Mouse (Mus musculus) G1E (cell line): ENCODE data around the gene Ccdc170. TPM values are rescaled to one million over a fixed set of nuclear protein-coding genes. Genes with fewer than 3 reads are reported as not detected.
A peak's percentile ranks its signal among the peaks of the same experiment; 100 is the strongest.

Experiments used
- ATAC-seq: 2 replicates; pipeline ENCODE4 v1.8.0; 2016; ENCODE audit warnings: mild to moderate bottlenecking; ENCODE audit not compliant: insufficient number of reproducible peaks, poor library complexity, low FRiP score, severe bottlenecking; ENCODE audit errors: extremely low read depth
- DNase-seq: peaks from one replicate; pipeline ENCODE4 v3.0.0; 2012; ENCODE audit warnings: low spot score
- H3K27me3 ChIP-seq: 2 replicates; pipeline ENCODE4 v1.6.1; 2012; ENCODE audit warnings: mild to moderate bottlenecking, low read length, inconsistent platforms; ENCODE audit not compliant: insufficient read depth
- H3K36me3 ChIP-seq: replicated peaks from 2 replicates; pipeline ENCODE3; 2012; ENCODE audit warnings: mild to moderate bottlenecking, inconsistent platforms
- H3K4me1 ChIP-seq: 2 replicates; pipeline ENCODE4 v1.6.1; 2012; ENCODE audit warnings: low read depth, low read length, inconsistent platforms, mixed read lengths; ENCODE audit not compliant: insufficient read depth
- H3K4me3 ChIP-seq: 2 replicates; pipeline ENCODE4 v1.5.1; 2012; ENCODE audit warnings: low read depth, mild to moderate bottlenecking, inconsistent platforms, low read length, moderate library complexity, mixed read lengths
- H3K9me3 ChIP-seq: replicated peaks from 2 replicates; pipeline ENCODE4 v1.6.1; 2012; ENCODE audit warnings: inconsistent platforms
- CTCF ChIP-seq: IDR thresholded peaks from 2 replicates; pipeline ENCODE4 v1.5.1; 2012; ENCODE audit warnings: low read depth, low read length, inconsistent platforms, mixed read lengths
- GATA1 ChIP-seq: IDR thresholded peaks from 2 replicates; pipeline ENCODE4 v1.6.1; 2012; ENCODE audit warnings: borderline replicate concordance, low read length, inconsistent platforms, mixed read lengths
- GATA2 ChIP-seq: IDR thresholded peaks from 2 replicates; pipeline ENCODE4 v1.6.1; 2012; ENCODE audit warnings: low read depth, low read length, inconsistent platforms, borderline replicate concordance
- POLR2AphosphoS5 ChIP-seq: IDR thresholded peaks from 2 replicates; pipeline ENCODE4 v1.6.1; 2012; ENCODE audit warnings: low read depth, low read length, inconsistent platforms; ENCODE audit not compliant: insufficient replicate concordance
- TAL1 ChIP-seq: conservative IDR thresholded peaks from 2 replicates; pipeline ENCODE4 v1.6.1; 2012; ENCODE audit warnings: low read depth, low read length, inconsistent platforms, mixed read lengths
- polyA plus RNA-seq: library from polyadenylated mRNA; stranded (reverse); fragments of >175 nt; gene quantifications from 2 replicates; pipeline ENCODE4 v1.2.3, GENCODE M21; 2012
- total RNA-seq, 2 experiments: library from RNA; stranded (forward) in 1 of 2; stranded (reverse) in 1 of 2; fragments of 200-1000 nt in 1 of 2; fragments of >200 nt in 1 of 2; fragmentation: Nextera tagmentation in 1 of 2; gene quantifications; 2 replicates each; pipeline ENCODE4 v1.2.3; 2014 to 2017

The Ccdc170 gene
- total and polyA plus RNA-seq, 3 experiments: not detected

- ATAC-seq: no peak
- DNase-seq: no peak
- H3K4me3 ChIP-seq: no peak overlapping the region
Observed at GRCm38 (mm10) chr10:4589576-4589975, 107.3 kb downstream of the Ccdc170 start.

GRCm38 (mm10) chr10:4590956-4591355, 108.7 kb downstream of the Ccdc170 start:
- H3K36me3 ChIP-seq: no peaks in the 10 kb centered on the region
- TF ChIP-seq POLR2AphosphoS5: no peak
- TF ChIP-seq GATA1: no peak
- TF ChIP-seq GATA2: no peak
- no peak for TF ChIP-seq TAL1
- TF ChIP-seq CTCF: no peak
- ATAC-seq: no peak

More at GRCm38 (mm10) chr10:4589576-4589975, 107.3 kb downstream of the Ccdc170 start:
- H3K9me3 ChIP-seq: no peaks in the 10 kb centered on the region
- TF ChIP-seq POLR2AphosphoS5 (no peak), CTCF (no peak), GATA2 (no peak), TAL1 (no peak), GATA1 (no peak)
- no peaks in the 10 kb centered on the region for H3K36me3 ChIP-seq
- H3K4me1 ChIP-seq: no peaks in the 10 kb centered on the region
- no peaks in the 10 kb centered on the region for H3K27me3 ChIP-seq

GRCm38 (mm10) chr10:4593828-4594227, 111.5 kb downstream of the Ccdc170 start:
- Histone ChIP-seq H3K36me3 (no peaks in the 10 kb centered on the region), H3K4me3 (no peak overlapping the region), H3K9me3 (no peaks in the 10 kb centered on the region), H3K4me1 (no peaks in the 10 kb centered on the region), H3K27me3 (no peaks in the 10 kb centered on the region)
- DNase-seq (no peak), ATAC-seq (no peak)
- peak; percentile 47 for TF ChIP-seq CTCF
- no peak for TF ChIP-seq POLR2AphosphoS5
- no peak for TF ChIP-seq TAL1

More at GRCm38 (mm10) chr10:4590956-4591355, 108.7 kb downstream of the Ccdc170 start:
- no peaks in the 10 kb centered on the region for H3K4me1 ChIP-seq
- H3K27me3 ChIP-seq: no peaks in the 10 kb centered on the region
- no peak for DNase-seq
- no peaks in the 10 kb centered on the region for H3K9me3 ChIP-seq
- H3K4me3 ChIP-seq: no peak overlapping the region

GRCm38 (mm10) chr10:4597211-4597610, 114.9 kb downstream of the Ccdc170 start:
- no peak for ATAC-seq
- TF ChIP-seq TAL1 (no peak), GATA2 (no peak), POLR2AphosphoS5 (no peak), GATA1 (no peak), CTCF (no peak)
- no peak for DNase-seq

GRCm38 (mm10) chr10:4598244-4598842, 116.0 kb downstream of the Ccdc170 start:
- Histone ChIP-seq H3K27me3 (no peaks in the 10 kb centered on the region), H3K36me3 (no peaks in the 10 kb centered on the region), H3K9me3 (no peaks in the 10 kb centered on the region), H3K4me1 (no peaks in the 10 kb centered on the region), H3K4me3 (no peak overlapping the region)
- ATAC-seq (no peak), DNase-seq (peak; percentile 4)
- TF ChIP-seq CTCF (peak; percentile 43; the same call in 1 of the 2 replicates), GATA1 (no peak)

More at GRCm38 (mm10) chr10:4597211-4597610, 114.9 kb downstream of the Ccdc170 start:
- H3K9me3 ChIP-seq: no peaks in the 10 kb centered on the region
- H3K36me3 ChIP-seq: no peaks in the 10 kb centered on the region
- H3K4me3 ChIP-seq: no peak overlapping the region
- H3K4me1 ChIP-seq: no peaks in the 10 kb centered on the region
- no peaks in the 10 kb centered on the region for H3K27me3 ChIP-seq

- DNase-seq (no peak), ATAC-seq (no peak)
- no peaks in the 10 kb centered on the region for H3K4me1 ChIP-seq
Observed at GRCm38 (mm10) chr10:4598916-4599315, 116.6 kb downstream of the Ccdc170 start.

GRCm38 (mm10) chr10:4599591-4599990, 117.3 kb downstream of the Ccdc170 start:
- DNase-seq (no peak), ATAC-seq (no peak)
- H3K4me3 ChIP-seq: no peak overlapping the region
- H3K27me3 ChIP-seq: no peaks in the 10 kb centered on the region
- no peaks in the 10 kb centered on the region for H3K4me1 ChIP-seq
- H3K9me3 ChIP-seq: no peaks in the 10 kb centered on the region
- H3K36me3 ChIP-seq: no peaks in the 10 kb centered on the region
- TF ChIP-seq GATA1 (no peak), GATA2 (no peak), POLR2AphosphoS5 (no peak), CTCF (no peak), TAL1 (no peak)

More at GRCm38 (mm10) chr10:4598916-4599315, 116.6 kb downstream of the Ccdc170 start:
- Histone ChIP-seq H3K4me3 (no peak overlapping the region), H3K36me3 (no peaks in the 10 kb centered on the region), H3K9me3 (no peaks in the 10 kb centered on the region), H3K27me3 (no peaks in the 10 kb centered on the region)
- TF ChIP-seq CTCF (no peak), GATA2 (no peak)
